Mouse (Mus musculus): ENCODE results near the gene Neurog2. TPM values are rescaled to one million over a fixed set of nuclear protein-coding genes. Genes with fewer than 3 reads are reported as not detected.

The Neurog2 gene
- polyA plus RNA-seq (2014; fragmentation: Nextera tagmentation; extraction: Ambion mirVana) = 80.6 and 88.7 TPM in 2 replicates

DNA sequence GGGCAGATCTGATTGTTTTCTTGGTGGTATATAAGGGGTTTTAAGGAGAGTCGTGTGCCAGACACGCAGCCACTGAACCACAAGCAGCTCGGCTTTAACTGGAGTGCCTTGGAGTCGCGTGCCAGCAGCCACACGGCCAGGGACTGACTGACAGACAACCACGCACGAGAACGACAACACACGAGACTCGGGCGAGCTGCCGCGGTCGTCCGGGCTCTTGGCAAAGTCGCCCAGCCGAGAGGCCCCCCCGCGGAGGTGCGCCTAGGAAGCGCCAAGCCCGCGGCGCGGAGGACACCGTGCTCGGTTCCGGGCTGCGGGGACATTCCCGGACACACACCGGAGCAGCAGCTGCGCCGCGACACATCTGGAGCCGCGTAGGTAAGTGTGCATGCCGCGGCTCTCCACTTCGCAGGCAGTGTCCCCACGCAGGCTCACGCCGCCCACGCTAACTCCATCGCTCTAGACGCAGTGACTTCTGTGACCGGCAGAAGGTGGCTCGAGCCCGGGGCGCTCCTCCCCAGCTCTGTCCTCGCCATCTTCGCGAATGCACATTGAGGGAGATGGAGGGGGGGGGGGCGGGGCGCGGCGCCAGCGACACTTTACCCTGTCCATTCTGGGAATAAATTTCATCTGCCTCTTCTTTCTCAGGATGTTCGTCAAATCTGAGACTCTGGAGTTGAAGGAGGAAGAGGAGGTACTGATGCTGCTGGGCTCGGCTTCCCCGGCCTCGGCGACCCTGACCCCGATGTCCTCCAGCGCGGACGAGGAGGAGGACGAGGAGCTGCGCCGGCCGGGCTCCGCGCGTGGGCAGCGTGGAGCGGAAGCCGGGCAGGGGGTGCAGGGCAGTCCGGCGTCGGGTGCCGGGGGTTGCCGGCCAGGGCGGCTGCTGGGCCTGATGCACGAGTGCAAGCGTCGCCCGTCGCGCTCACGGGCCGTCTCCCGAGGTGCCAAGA, at the start of gene Neurog2:
TSS of gene Neurog2 (plus strand) at position 56 of the 953 bp plus-strand sequence.
- Histone ChIP-seq H3K9me3 (replicated peaks; ENCODE audit: control insufficient read depth, low read length) (no peaks in the 10 kb centered on the region), H3K9ac (ENCODE audit: low read length) (peak within 1 kb of the TSS; percentile 81), H3K4me2 (ENCODE audit: low read length) (peak within 1 kb of the TSS; percentile 70), H3K36me3 (ENCODE audit: control insufficient read depth, insufficient read depth, low read length) (no peaks in the 10 kb centered on the region), H3K4me1 (ENCODE audit: control insufficient read depth, insufficient read depth, low read length) (peaks cover 19% of the 10 kb centered on the region), H3K27ac (ENCODE audit: low read depth, low read length) (peak within 1 kb of the TSS; percentile 96), H3K27me3 (replicated peaks; ENCODE audit: control insufficient read depth, insufficient read depth, low read length) (peaks cover 37% of the 10 kb centered on the region), H3K4me3 (ENCODE audit: low read depth, low read length) (peak within 1 kb of the TSS; percentile 65)
- peak; percentile 54 for ATAC-seq
- under 1% methylated on average over 84 of the region's 92 CpGs for WGBS
- no peak for DNase-seq (ENCODE audit: low spot score)

DNA sequence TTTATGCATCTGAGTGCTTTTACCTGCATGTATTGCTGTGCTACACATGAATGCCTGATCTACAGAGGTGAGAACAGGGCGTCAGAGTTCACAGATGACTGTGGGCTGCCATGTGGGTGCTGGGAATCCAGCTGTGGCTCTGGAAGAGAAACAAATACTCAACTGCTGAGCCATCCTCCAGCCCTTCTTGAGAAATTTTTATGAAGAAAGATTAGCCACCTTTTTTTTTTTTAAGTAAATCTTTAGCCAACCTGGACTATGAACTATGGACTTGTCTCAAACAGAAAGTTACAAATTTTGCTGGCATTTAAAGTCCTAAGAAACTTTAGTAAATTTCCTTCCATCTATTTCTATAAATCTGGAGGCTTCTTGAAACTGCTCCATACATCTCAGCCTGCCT, 35.8 kb upstream of the Neurog2 start:
- ATAC-seq (no peak), DNase-seq (ENCODE audit: low spot score) (no peak)
- WGBS = 80% methylated on average over 1 of the region's 1 CpGs
- Histone ChIP-seq H3K4me1 (ENCODE audit: control insufficient read depth, insufficient read depth, low read length) (no peaks in the 10 kb centered on the region), H3K9me3 (replicated peaks; ENCODE audit: control insufficient read depth, low read length) (no peaks in the 10 kb centered on the region), H3K9ac (ENCODE audit: low read length) (no peak overlapping the region), H3K4me3 (ENCODE audit: low read depth, low read length) (no peak overlapping the region), H3K27me3 (replicated peaks; ENCODE audit: control insufficient read depth, insufficient read depth, low read length) (no peaks in the 10 kb centered on the region), H3K36me3 (ENCODE audit: control insufficient read depth, insufficient read depth, low read length) (peaks cover 21% of the 10 kb centered on the region), H3K4me2 (ENCODE audit: low read length) (no peak overlapping the region), H3K27ac (ENCODE audit: low read depth, low read length) (no peak overlapping the region)

DNA sequence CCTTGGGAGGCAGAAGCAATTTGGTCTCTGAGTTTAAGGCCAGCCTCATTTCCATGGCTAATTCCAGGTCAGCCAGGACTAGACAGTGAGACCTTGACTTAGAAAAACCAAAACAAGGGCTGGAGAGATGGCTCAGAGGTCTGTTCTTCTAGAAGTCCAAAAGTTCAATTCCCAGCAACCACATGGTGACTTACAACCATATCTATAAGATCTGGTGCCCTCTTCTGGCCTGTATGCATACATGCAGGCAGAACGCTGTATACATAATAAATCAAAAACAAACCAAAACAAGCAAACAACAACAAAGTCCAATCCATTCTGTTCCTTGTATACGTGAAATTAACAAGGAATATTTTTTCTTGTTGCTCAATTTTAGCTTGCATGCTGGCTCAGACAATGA, 24.8 kb upstream of the Neurog2 start:
- no peaks in the 10 kb centered on the region for H3K9me3 ChIP-seq (replicated peaks; ENCODE audit: control insufficient read depth, low read length)
- no peaks in the 10 kb centered on the region for H3K4me1 ChIP-seq (ENCODE audit: control insufficient read depth, insufficient read depth, low read length)
- 91% methylated on average over 2 of the region's 2 CpGs for WGBS
- peak; percentile 5 for DNase-seq (ENCODE audit: low spot score)
- H3K36me3 ChIP-seq (ENCODE audit: control insufficient read depth, insufficient read depth, low read length) = peaks cover 8% of the 10 kb centered on the region; the same call in 1 of the 2 replicates
- H3K9ac ChIP-seq (ENCODE audit: low read length) = no peak overlapping the region
- no peaks in the 10 kb centered on the region for H3K27me3 ChIP-seq (replicated peaks; ENCODE audit: control insufficient read depth, insufficient read depth, low read length)
- no peak overlapping the region for H3K4me2 ChIP-seq (ENCODE audit: low read length)
- H3K4me3 ChIP-seq (ENCODE audit: low read depth, low read length) = no peak overlapping the region
- ATAC-seq = no peak
- no peak overlapping the region for H3K27ac ChIP-seq (ENCODE audit: low read depth, low read length)

- H3K36me3 ChIP-seq (ENCODE audit: control insufficient read depth, insufficient read depth, low read length) = no peaks in the 10 kb centered on the region
- H3K27me3 ChIP-seq (replicated peaks; ENCODE audit: control insufficient read depth, insufficient read depth, low read length) = peaks cover 27% of the 10 kb centered on the region; the same call in 1 of the 2 replicates
- DNase-seq (ENCODE audit: low spot score) = no peak
- peak overlapping the region; percentile 54 for H3K4me2 ChIP-seq (ENCODE audit: low read length)
- ATAC-seq = peak; percentile 90
- 0% methylated on average over 35 of the region's 36 CpGs for whole genome bisulfite sequencing
- no peaks in the 10 kb centered on the region for H3K9me3 ChIP-seq (replicated peaks; ENCODE audit: control insufficient read depth, low read length)
- H3K9ac ChIP-seq (ENCODE audit: low read length) = peak overlapping the region; percentile 56
- H3K4me3 ChIP-seq (ENCODE audit: low read depth, low read length) = peak overlapping the region; percentile 26
- H3K4me1 ChIP-seq (ENCODE audit: control insufficient read depth, insufficient read depth, low read length) = peaks cover 25% of the 10 kb centered on the region
- peak overlapping the region; percentile 85 for H3K27ac ChIP-seq (ENCODE audit: low read depth, low read length)
Measured at GRCm38 (mm10) chr3:127625296-127625695, 7.6 kb upstream of the Neurog2 start.

- H3K36me3 ChIP-seq (ENCODE audit: control insufficient read depth, insufficient read depth, low read length) = no peaks in the 10 kb centered on the region
- H3K27ac ChIP-seq (ENCODE audit: low read depth, low read length) = peak overlapping the region; percentile 85
- H3K27me3 ChIP-seq (replicated peaks; ENCODE audit: control insufficient read depth, insufficient read depth, low read length) = peaks cover 28% of the 10 kb centered on the region; the same call in 1 of the 2 replicates
- no peaks in the 10 kb centered on the region for H3K9me3 ChIP-seq (replicated peaks; ENCODE audit: control insufficient read depth, low read length)
- peak overlapping the region; percentile 56 for H3K9ac ChIP-seq (ENCODE audit: low read length)
- ATAC-seq = peak; percentile 78
- DNase-seq (ENCODE audit: low spot score) = peak; percentile 94
- peak overlapping the region; percentile 54 for H3K4me2 ChIP-seq (ENCODE audit: low read length)
- H3K4me3 ChIP-seq (ENCODE audit: low read depth, low read length) = peak overlapping the region; percentile 26
- H3K4me1 ChIP-seq (ENCODE audit: control insufficient read depth, insufficient read depth, low read length) = peaks cover 27% of the 10 kb centered on the region
- WGBS = 0% methylated on average over 28 of the region's 28 CpGs
Measured at GRCm38 (mm10) chr3:127625701-127626399, 7.1 kb upstream of the Neurog2 start.

DNA sequence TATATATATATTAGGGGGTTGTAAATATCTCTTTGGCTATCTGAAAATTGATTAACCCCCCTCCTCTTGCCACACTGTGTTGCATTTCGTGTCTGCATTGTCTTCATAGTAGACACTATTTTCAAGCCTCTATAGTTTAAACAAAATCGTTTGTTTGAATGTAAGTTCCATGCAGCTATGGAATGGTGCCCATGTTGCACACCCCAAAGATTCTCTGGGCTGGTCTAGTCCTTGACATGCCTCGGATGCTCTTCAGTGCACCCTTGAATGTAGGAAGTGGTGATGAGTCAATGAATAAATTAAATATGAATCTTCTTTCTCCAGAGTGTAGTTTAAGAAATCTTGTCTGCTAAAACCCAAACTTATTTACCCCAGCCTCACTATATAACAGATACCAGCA, 6.4 kb upstream of the Neurog2 start:
- Histone ChIP-seq H3K4me1 (ENCODE audit: control insufficient read depth, insufficient read depth, low read length) (peaks cover 33% of the 10 kb centered on the region), H3K36me3 (ENCODE audit: control insufficient read depth, insufficient read depth, low read length) (no peaks in the 10 kb centered on the region), H3K27ac (ENCODE audit: low read depth, low read length) (peak overlapping the region; percentile 85), H3K27me3 (replicated peaks; ENCODE audit: control insufficient read depth, insufficient read depth, low read length) (peaks cover 28% of the 10 kb centered on the region; the same call in 1 of the 2 replicates), H3K9me3 (replicated peaks; ENCODE audit: control insufficient read depth, low read length) (no peaks in the 10 kb centered on the region), H3K4me2 (ENCODE audit: low read length) (peak overlapping the region; percentile 54; the same call in 1 of the 2 replicates), H3K9ac (ENCODE audit: low read length) (no peak overlapping the region), H3K4me3 (ENCODE audit: low read depth, low read length) (no peak overlapping the region)
- no peak for DNase-seq (ENCODE audit: low spot score)
- 1% methylated on average over 3 of the region's 3 CpGs for WGBS
- ATAC-seq = no peak

DNA sequence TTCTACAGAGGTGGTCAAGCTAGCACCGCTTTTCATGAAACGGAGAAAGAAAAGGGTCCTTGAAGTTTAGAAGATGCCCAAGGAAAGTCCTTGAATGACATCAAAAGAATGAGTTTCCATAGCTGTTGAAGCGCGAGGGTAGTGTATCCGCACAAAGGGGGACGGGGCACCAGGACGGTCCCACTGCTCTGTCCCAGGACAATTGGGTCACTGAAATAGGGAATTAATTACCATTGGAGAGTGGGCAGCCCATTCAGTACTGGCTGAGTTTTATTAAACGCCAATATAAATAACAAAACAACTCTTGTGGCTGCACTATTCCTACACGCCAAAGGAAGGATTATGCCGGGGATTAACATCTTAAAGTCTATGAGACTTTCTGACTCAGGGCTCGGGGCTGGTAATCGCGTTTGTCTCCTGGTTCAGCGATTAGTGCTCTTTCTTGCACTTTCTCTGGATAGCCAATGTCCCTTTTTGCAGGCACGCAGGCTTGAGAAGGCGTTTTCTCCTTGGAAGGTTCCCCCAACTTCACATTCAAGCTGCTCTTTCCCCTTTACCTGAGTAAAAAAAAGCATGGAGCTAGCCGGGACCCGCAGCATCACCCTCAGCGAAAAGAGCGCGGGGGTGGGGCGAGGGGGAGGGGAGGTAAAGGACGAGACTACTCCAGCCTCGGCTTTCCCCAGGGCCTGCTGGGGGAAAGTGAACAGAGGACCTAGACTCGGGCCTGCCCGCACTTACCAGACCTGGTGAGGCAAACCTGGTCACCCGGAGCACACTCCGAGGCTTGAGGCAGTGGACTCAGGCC, 5.6 kb upstream of the Neurog2 start:
- peak overlapping the region; percentile 16 for H3K4me3 ChIP-seq (ENCODE audit: low read depth, low read length)
- H3K9me3 ChIP-seq (replicated peaks; ENCODE audit: control insufficient read depth, low read length) = no peaks in the 10 kb centered on the region
- H3K36me3 ChIP-seq (ENCODE audit: control insufficient read depth, insufficient read depth, low read length) = no peaks in the 10 kb centered on the region
- H3K27ac ChIP-seq (ENCODE audit: low read depth, low read length) = peak overlapping the region; percentile 85
- WGBS = under 1% methylated on average over 28 of the region's 28 CpGs
- peak; percentile 45 for DNase-seq (ENCODE audit: low spot score)
- H3K9ac ChIP-seq (ENCODE audit: low read length) = peak overlapping the region; percentile 54
- ATAC-seq = no peak
- peaks cover 32% of the 10 kb centered on the region; the same call in 1 of the 2 replicates for H3K27me3 ChIP-seq (replicated peaks; ENCODE audit: control insufficient read depth, insufficient read depth, low read length)
- peak overlapping the region; percentile 46 for H3K4me2 ChIP-seq (ENCODE audit: low read length)
- peaks cover 33% of the 10 kb centered on the region for H3K4me1 ChIP-seq (ENCODE audit: control insufficient read depth, insufficient read depth, low read length)

- peak overlapping the region; percentile 46 for H3K4me2 ChIP-seq (ENCODE audit: low read length)
- H3K9me3 ChIP-seq (replicated peaks; ENCODE audit: control insufficient read depth, low read length) = no peaks in the 10 kb centered on the region
- 3% methylated on average over 9 of the region's 9 CpGs for WGBS
- peaks cover 33% of the 10 kb centered on the region for H3K4me1 ChIP-seq (ENCODE audit: control insufficient read depth, insufficient read depth, low read length)
- ATAC-seq = no peak
- peak overlapping the region; percentile 54 for H3K9ac ChIP-seq (ENCODE audit: low read length)
- peak overlapping the region; percentile 16; the same call in 1 of the 2 replicates for H3K4me3 ChIP-seq (ENCODE audit: low read depth, low read length)
- no peak for DNase-seq (ENCODE audit: low spot score)
- peak overlapping the region; percentile 85 for H3K27ac ChIP-seq (ENCODE audit: low read depth, low read length)
- no peaks in the 10 kb centered on the region for H3K36me3 ChIP-seq (ENCODE audit: control insufficient read depth, insufficient read depth, low read length)
- peaks cover 32% of the 10 kb centered on the region; the same call in 1 of the 2 replicates for H3K27me3 ChIP-seq (replicated peaks; ENCODE audit: control insufficient read depth, insufficient read depth, low read length)
Measured at GRCm38 (mm10) chr3:127627956-127628310, 5.0 kb upstream of the Neurog2 start.

All from forebrain, embryonic 14.5 days (tissue).